Mouse (Mus musculus): ENCODE measurements around the gene Krt36.

Gene Krt36

DNA sequence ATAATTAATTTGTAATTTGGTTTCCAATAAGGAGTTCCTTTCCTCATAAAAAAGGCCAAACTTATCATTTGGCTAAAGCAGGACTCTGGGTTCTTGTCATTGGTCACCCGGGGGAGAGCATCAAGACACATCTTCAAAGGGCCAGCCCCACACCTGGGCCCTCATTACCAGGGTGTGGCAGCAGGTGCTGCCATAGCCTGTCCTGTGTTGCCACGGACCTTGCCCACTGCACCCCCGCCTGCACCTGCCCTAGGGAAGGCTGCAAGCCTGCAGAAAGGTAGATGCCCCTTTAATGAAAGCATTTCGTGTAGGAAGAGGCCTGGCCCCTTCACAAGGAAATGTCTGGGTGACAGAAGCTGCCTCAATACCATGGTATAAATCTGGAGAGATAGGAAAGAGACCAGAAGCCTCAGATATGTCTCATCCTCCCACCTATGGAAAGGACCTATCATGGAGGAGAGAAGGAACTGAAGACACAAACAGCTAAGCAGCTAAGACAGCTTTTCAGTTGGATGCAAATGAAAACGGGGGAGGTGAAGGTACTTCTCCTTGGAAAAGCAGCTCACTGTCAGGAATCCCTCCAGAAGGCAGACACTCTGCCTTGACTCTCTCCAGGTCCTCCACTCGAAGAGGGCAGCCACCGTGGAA, 16.9 kb downstream of the Krt36 start:
- DNase-seq (ENCODE audit: low read depth): no peak

DNA sequence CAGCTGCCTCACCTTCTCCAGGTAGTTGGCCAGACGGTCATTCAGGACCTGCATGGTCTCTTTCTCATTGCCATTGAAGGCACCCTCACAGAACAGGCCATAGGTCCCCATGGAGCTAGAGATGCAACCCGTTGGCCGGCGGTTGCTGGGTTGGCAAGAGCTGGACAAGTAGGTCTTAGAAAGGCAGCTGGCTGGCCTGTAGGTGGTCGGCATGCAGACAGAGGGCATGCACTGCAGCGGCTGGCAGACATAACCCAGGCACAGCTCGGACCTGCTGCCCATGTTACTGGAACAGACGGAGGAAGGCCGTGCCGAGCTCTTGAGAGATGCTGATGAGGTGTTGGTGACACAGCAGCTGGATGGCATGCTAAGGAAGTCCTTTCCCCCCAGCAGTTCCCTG, 17.6 kb downstream of the Krt36 start, which contains the start of gene Krt32:
Gene Krt32 (minus strand): TSS at position 366 of the 400 bp plus-strand sequence.
- no peak for DNase-seq (ENCODE audit: low read depth)

DNA sequence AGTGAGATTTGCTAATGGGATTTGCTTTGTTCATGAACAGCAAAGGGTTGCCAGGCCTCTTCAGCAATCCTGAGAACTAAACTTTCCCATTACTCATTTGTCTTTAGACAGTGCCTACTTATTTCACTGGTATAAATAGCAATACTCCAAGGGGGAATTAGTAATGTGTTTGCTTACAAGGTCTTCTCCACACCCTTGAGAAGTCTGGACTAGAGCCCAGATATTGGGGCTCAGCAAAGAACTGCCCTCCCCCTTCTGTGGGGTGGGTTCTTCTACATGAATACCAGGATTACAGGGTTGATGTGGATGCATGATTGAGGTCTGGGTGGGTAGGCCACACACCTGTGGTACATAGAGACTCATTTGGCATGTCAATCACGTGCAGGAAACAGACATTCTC, 31.6 kb downstream of the Krt36 start:
- DNase-seq (ENCODE audit: low read depth): peak; percentile 20

DNA sequence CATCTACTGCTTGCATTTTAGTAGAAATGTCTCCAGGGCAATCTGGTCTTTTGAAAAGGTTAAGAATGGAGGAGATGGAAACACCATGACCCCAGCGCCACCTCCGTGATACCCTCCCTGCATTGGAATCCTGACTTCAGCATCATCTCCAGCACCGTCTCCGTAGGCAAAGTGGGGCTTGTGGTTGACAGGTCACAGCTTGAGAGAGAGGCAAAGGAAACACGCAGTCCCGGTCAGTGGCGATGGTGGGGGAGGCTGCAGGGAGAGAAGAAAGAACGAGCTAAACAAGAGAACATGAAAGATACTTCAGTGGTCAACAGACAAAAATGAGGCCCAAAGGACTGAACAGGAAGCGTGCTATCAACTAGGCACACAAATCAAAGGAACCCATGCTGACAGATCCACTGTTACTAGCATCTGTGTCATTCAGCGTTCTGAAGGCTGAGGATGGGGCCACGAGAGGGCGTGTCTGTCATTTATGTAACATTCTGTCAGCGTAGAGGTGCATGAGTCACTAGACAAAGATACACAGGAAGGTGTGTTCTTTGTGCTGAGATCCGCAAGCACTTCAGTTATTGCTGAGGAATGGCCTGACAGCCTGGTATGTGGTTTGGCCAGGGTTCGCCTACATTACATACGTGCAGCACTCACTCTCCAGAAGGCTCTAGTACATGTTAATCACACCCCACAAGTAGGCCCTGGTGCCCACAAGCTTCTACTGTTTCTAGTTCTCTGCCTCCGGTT, 38.0 kb downstream of the Krt36 start:
- no peak for DNase-seq (ENCODE audit: low read depth)

DNA sequence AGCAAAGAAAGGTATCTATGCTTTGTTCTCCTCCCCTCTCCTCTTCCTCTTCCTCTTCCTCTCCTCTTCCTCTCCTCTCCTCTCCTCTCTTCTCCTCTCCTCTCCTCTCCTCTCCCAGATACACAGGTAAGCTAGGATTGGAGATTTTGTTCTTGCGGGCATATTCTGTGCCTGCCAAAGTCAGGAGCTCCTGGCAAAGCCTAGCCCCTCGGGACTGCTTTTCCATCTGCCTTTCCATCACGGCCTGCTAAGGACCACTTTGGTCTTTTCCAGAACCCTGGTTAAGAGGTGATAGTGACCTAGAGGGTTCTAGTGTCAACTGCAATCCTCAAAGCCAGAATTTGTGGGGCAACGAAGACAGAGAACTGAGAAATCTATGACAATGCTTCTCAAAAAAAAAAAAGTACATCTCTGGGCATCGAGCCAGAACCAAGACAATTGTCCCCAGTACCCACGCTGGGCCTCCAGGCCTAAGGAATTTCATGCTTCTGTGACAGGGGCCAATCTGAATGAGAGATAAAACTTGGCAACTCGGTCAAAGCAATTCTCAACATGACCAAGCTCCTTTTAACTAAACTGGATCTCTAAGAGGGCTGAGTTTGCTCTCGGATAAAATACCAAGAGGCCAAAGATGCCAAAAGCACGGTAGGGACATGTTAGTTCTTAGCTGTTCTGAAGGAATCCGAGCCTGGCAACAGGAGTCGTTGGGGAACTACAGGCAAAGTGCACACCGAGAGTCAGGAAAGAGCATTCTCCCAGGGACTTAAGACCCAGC, 39.0 kb downstream of the Krt36 start:
- DNase-seq (ENCODE audit: low read depth): no peak

DNA sequence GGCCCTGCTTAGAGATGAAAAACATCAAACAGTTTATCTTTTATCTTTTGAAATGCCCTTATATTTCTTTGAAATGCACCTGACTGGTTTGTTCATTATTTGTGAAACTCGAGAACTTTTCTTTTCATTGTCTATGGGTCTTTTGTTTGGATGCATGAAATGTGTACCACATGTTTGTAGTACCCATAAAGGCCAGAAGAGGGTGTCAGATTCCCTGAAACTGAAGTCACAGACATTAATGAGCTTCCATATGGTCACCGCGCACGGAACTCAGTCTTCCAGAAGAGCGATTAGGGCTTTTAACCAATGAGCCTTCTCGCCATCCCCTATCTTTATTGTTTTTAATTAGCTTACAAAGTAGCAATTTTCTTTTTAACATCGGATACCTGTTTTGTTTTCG, 46.6 kb downstream of the Krt36 start:
- DNase-seq (ENCODE audit: low read depth): no peak

- no peak for DNase-seq (ENCODE audit: low read depth)
These were observed 49.5 kb downstream of the Krt36 start for GRCm38 (mm10) chr11:100055686-100056655.
